Mouse (Mus musculus): ENCODE results near the gene Ranbp3.
A peak's percentile ranks its signal among the peaks of the same experiment; 100 is the strongest.

Ranbp3 gene

GRCm38 (mm10) chr17:56723419-56724161 lies 50.5 kb downstream of the Ranbp3 start:
- peak; percentile 4 to 30 for DNase-seq (ENCODE audit: inconsistent age in 2 of 2, low spot score in 1 of 2)

GRCm38 (mm10) chr17:56727029-56727649 lies 54.0 kb downstream of the Ranbp3 start:
- no peak for DNase-seq (ENCODE audit: inconsistent age in 2 of 2, low spot score in 1 of 2)

- no peak for DNase-seq (ENCODE audit: inconsistent age in 2 of 2, low spot score in 1 of 2)
These were observed 54.6 kb downstream of the Ranbp3 start for GRCm38 (mm10) chr17:56727659-56728058.

- no peak for DNase-seq (ENCODE audit: inconsistent age in 2 of 2, low spot score in 1 of 2)
These were observed 55.0 kb downstream of the Ranbp3 start for GRCm38 (mm10) chr17:56728117-56728516.

GRCm38 (mm10) chr17:56729151-56729550 lies 56.1 kb downstream of the Ranbp3 start:
- no peak for DNase-seq (ENCODE audit: inconsistent age in 2 of 2, low spot score in 1 of 2)

GRCm38 (mm10) chr17:56729656-56730055 lies 56.6 kb downstream of the Ranbp3 start:
- DNase-seq (ENCODE audit: inconsistent age in 2 of 2, low spot score in 1 of 2), result no peak

- no peak for DNase-seq (ENCODE audit: inconsistent age in 2 of 2, low spot score in 1 of 2)
These were observed 63.4 kb downstream of the Ranbp3 start for GRCm38 (mm10) chr17:56736534-56736933.

- DNase-seq (ENCODE audit: inconsistent age in 2 of 2, low spot score in 1 of 2), result no peak
These were observed 65.1 kb downstream of the Ranbp3 start for GRCm38 (mm10) chr17:56738221-56738620.

GRCm38 (mm10) chr17:56740118-56740787 lies 67.2 kb downstream of the Ranbp3 start:
- no peak for DNase-seq (ENCODE audit: inconsistent age in 2 of 2, low spot score in 1 of 2)

GRCm38 (mm10) chr17:56740788-56741160 lies 67.7 kb downstream of the Ranbp3 start:
- no peak for DNase-seq (ENCODE audit: inconsistent age in 2 of 2, low spot score in 1 of 2)

GRCm38 (mm10) chr17:56744173-56744572 lies 71.1 kb downstream of the Ranbp3 start:
- DNase-seq (ENCODE audit: inconsistent age in 2 of 2, low spot score in 1 of 2), result no peak

GRCm38 (mm10) chr17:56751404-56752072 lies 78.4 kb downstream of the Ranbp3 start:
- DNase-seq (ENCODE audit: inconsistent age in 2 of 2, low spot score in 1 of 2), result peak; percentile 43 to 60

GRCm38 (mm10) chr17:56753452-56753851 lies 80.4 kb downstream of the Ranbp3 start:
- no peak for DNase-seq (ENCODE audit: inconsistent age in 2 of 2, low spot score in 1 of 2)

GRCm38 (mm10) chr17:56754271-56755185 lies 81.4 kb downstream of the Ranbp3 start:
- no peak for DNase-seq (ENCODE audit: inconsistent age in 2 of 2, low spot score in 1 of 2)

- DNase-seq (ENCODE audit: inconsistent age in 2 of 2, low spot score in 1 of 2), result peak; percentile 55 to 80
These were observed 83.8 kb downstream of the Ranbp3 start for GRCm38 (mm10) chr17:56756703-56757399.

GRCm38 (mm10) chr17:56757416-56758123 lies 84.5 kb downstream of the Ranbp3 start, which contains the start of gene Nrtn:
Gene Nrtn, minus strand, starts transcription at chr17:56757530.
- DNase-seq (ENCODE audit: inconsistent age in 2 of 2, low spot score in 1 of 2), result peak; percentile 91 to 97

GRCm38 (mm10) chr17:56758132-56758531 lies 85.0 kb downstream of the Ranbp3 start:
- peak; percentile 75 to 86 for DNase-seq (ENCODE audit: inconsistent age in 2 of 2, low spot score in 1 of 2)

GRCm38 (mm10) chr17:56759261-56759660 lies 86.2 kb downstream of the Ranbp3 start:
- no peak for DNase-seq (ENCODE audit: inconsistent age in 2 of 2, low spot score in 1 of 2)

GRCm38 (mm10) chr17:56761077-56761476 lies 88.0 kb downstream of the Ranbp3 start:
- peak in 1 of 2 experiments; percentile 45 for DNase-seq (ENCODE audit: inconsistent age in 2 of 2, low spot score in 1 of 2)
